11 mouse cellular contexts compared by ENCODE assay signal in the genomic region with DNA sequence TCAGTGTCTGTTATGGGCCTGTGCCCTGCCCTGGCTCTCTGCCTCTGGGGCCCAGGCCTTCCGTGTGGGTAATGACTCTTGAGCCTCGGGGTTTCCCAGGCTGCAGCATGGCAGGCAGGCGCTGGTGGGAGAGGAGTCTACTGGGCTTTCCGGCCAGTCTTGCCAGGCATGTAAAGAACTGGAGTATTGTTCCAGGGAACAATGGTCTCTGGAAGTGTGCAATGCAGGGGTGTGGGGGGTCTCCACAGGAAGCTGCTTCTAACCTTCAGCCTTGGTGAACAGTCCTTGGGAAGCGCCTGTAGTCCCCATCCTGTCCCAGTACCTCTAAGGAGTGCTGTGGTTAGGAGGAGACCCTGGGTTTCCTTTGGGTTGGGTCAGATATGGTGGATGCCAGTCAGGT. TPM values are rescaled to one million over a fixed set of nuclear protein-coding genes. Genes with fewer than 3 reads are reported as not detected.
DNase-seq lines count a peak whose midpoint lies in the region; ATAC-seq and TF ChIP-seq lines count a peak whose summit lies in the region.
"Had no signal": no experiment of that assay in that cellular context is flagged by ENCODE, and none has a peak within 500 bp of the region (broad histone marks: within the 10 kb centered on the region; RNA-seq: fewer than 3 reads in every experiment).

No protein-coding gene starts in this region.

- H3K4me3 ChIP-seq in heart, adult 2 months: peak overlapping the region; percentile 77
- H3K4me3 ChIP-seq in embryonic facial prominence, embryonic 15.5 days (replicated peaks): peak overlapping the region; percentile 68
- peak overlapping the region; percentile 52 for H3K4me3 ChIP-seq in hindbrain, embryonic 15.5 days
- peak overlapping the region; percentile 62 for H3K4me3 ChIP-seq in midbrain, embryonic 12.5 days

- peak overlapping the region; percentile 93 for H3K27ac ChIP-seq in heart, adult 2 months
- peak overlapping the region; percentile 87; the same call in 1 of the 2 replicates for H3K27ac ChIP-seq in embryonic facial prominence, embryonic 15.5 days (replicated peaks)
- H3K27ac ChIP-seq in hindbrain, embryonic 15.5 days (replicated peaks): no peak overlapping the region
- peak overlapping the region; percentile 82 for H3K27ac ChIP-seq in midbrain, embryonic 12.5 days (replicated peaks)

- DNase-seq in heart, adult 2 months: peak in 1 of 2 experiments; percentile 37
- no peak for DNase-seq in heart, adult 8-10 months (ENCODE audit: low spot score)
- DNase-seq in retina, embryonic 14.5 days (ENCODE audit: low spot score): no peak
- DNase-seq in right cerebral cortex, postnatal 14 days: no peak
- DNase-seq in cerebellum, adult 11-12 months: no peak
- DNase-seq: adrenal gland, postnatal 36 days; thymus, adult 18-20 months had no signal

- no peaks in the 10 kb centered on the region for H3K9me3 ChIP-seq in embryonic facial prominence, embryonic 15.5 days (replicated peaks)
- no peaks in the 10 kb centered on the region for H3K9me3 ChIP-seq in hindbrain, embryonic 15.5 days
- no peaks in the 10 kb centered on the region for H3K9me3 ChIP-seq in midbrain, embryonic 12.5 days

- H3K4me1 ChIP-seq in heart, adult 2 months (ENCODE audit: control insufficient read depth, insufficient read depth, low read length): peaks cover 7% of the 10 kb centered on the region
- peaks cover 90% of the 10 kb centered on the region for H3K4me1 ChIP-seq in embryonic facial prominence, embryonic 15.5 days
- peaks cover 70% of the 10 kb centered on the region for H3K4me1 ChIP-seq in hindbrain, embryonic 15.5 days (replicated peaks)
- H3K4me1 ChIP-seq in midbrain, embryonic 12.5 days: peaks cover 86% of the 10 kb centered on the region

- intact Hi-C loops in heart, adult 2 months (cut with DNase I): loop anchor here (1.0 to 10.0 kb wide), 5 partner anchors 21 to 200 kb away; no protein-coding TSS in a partner anchor

- ATAC-seq in embryonic facial prominence, embryonic 15.5 days (ENCODE audit: insufficient number of reproducible peaks, low FRiP score, low TSS enrichment, low read depth): no peak
- no peak for ATAC-seq in hindbrain, embryonic 15.5 days (ENCODE audit: low FRiP score, low read depth)
- no peak for ATAC-seq in midbrain, embryonic 12.5 days (ENCODE audit: low FRiP score, low read depth)

- TF ChIP-seq CTCF in heart, adult 2 months (IDR thresholded peaks at IDR 0.05): no peak

- WGBS in heart, adult 2 months: 29% methylated on average over 5 of the region's 5 CpGs
- 21% methylated on average over 5 of the region's 5 CpGs for WGBS in embryonic facial prominence, embryonic 15.5 days
- WGBS in hindbrain, embryonic 15.5 days: 39% methylated on average over 5 of the region's 5 CpGs
- WGBS in midbrain, embryonic 12.5 days: 22% methylated on average over 5 of the region's 5 CpGs

- 0 out of 2 replicates have a peak, but pooled peaks have one; percentile 31 for TF ChIP-seq EP300 in heart, adult 2 months (IDR thresholded peaks at IDR 0.05; ENCODE audit: insufficient read depth, low read depth, low read length)

- H3K79me2 ChIP-seq in heart, adult 2 months (replicated peaks; ENCODE audit: control insufficient read depth, insufficient read depth, low read length): 0 out of 2 replicates have a peak, but pooled peaks cover 1% of the 10 kb centered on the region

- no peaks in the 10 kb centered on the region for H3K36me3 ChIP-seq in heart, adult 2 months (ENCODE audit: control insufficient read depth, insufficient read depth, low read length)
- H3K36me3 ChIP-seq in embryonic facial prominence, embryonic 15.5 days: no peaks in the 10 kb centered on the region
- no peaks in the 10 kb centered on the region for H3K36me3 ChIP-seq in hindbrain, embryonic 15.5 days
- H3K36me3 ChIP-seq in midbrain, embryonic 12.5 days: no peaks in the 10 kb centered on the region

- H3K27me3 ChIP-seq in heart, adult 2 months (ENCODE audit: control insufficient read depth, insufficient read depth, low read length): peaks cover 8% of the 10 kb centered on the region; the same call in 1 of the 2 replicates
- peaks cover 28% of the 10 kb centered on the region for H3K27me3 ChIP-seq in embryonic facial prominence, embryonic 15.5 days
- H3K27me3 ChIP-seq in hindbrain, embryonic 15.5 days: peaks cover 44% of the 10 kb centered on the region
- peaks cover 93% of the 10 kb centered on the region for H3K27me3 ChIP-seq in midbrain, embryonic 12.5 days

- H3K9ac ChIP-seq in heart, adult 2 months (ENCODE audit: low read depth, low read length): peak overlapping the region; percentile 98
- peak overlapping the region; percentile 60 for H3K9ac ChIP-seq in embryonic facial prominence, embryonic 15.5 days
- H3K9ac ChIP-seq in hindbrain, embryonic 15.5 days: peak overlapping the region; percentile 23; the same call in 1 of the 2 replicates
- H3K9ac ChIP-seq in midbrain, embryonic 12.5 days (replicated peaks): peak overlapping the region; percentile 77

- H3K4me2 ChIP-seq in embryonic facial prominence, embryonic 15.5 days (replicated peaks): peak overlapping the region; percentile 92
- peak overlapping the region; percentile 89 for H3K4me2 ChIP-seq in hindbrain, embryonic 15.5 days
- peak overlapping the region; percentile 79 for H3K4me2 ChIP-seq in midbrain, embryonic 12.5 days (replicated peaks)

- TF ChIP-seq POLR2A in heart, adult 2 months (IDR thresholded peaks at IDR 0.05; ENCODE audit: insufficient read depth, low read depth, low read length): 0 out of 2 replicates have a peak, but pooled peaks have one; percentile 35

RNA-seq across cellular contexts. Expression of gene Kif26a, which starts 1.4 kb away (rescaled TPM):
- total RNA-seq in heart, adult 2 months (2021): 10 to 100 TPM; 10.7 to 12.0 TPM
- 7.3 and 8.2 TPM in 2 replicates for polyA plus RNA-seq in heart, adult 2 months (2012; rRNA removed)
- 10 to 100 TPM in 3 of 4 experiments, 1 to 10 TPM in 1; 9.2 to 13.4 (median 12.3) TPM for total RNA-seq in heart, adult 8-10 months (2022)
- polyA plus RNA-seq in embryonic facial prominence, embryonic 15.5 days (2015; fragmentation: Nextera tagmentation; extraction: Ambion mirVana): 7.9 and 9.5 TPM in 2 replicates
- polyA plus RNA-seq in hindbrain, embryonic 15.5 days (2015; fragmentation: Nextera tagmentation; extraction: Ambion mirVana): 4.3 and 4.9 TPM in 2 replicates
- 10.0 and 10.1 TPM in 2 replicates for polyA plus RNA-seq in midbrain, embryonic 12.5 days (2016; fragmentation: Nextera tagmentation; extraction: Ambion mirVana)
- total RNA-seq: megakaryocyte-erythroid progenitor cell, adult 5-6 weeks had no signal

RNA-seq across cellular contexts. Expression of gene Aspg, which starts 40.9 kb away (rescaled TPM):
- total RNA-seq in heart, adult 2 months (2021): under 1 TPM; 0.55 to 0.61 TPM
- 4.4 and 11.1 TPM in 2 replicates for polyA plus RNA-seq in heart, adult 2 months (2012; rRNA removed)
- under 1 TPM in 2 of 4 experiments, not detected in 2; 0.44 to 0.62 TPM for total RNA-seq in heart, adult 8-10 months (2022)
- polyA plus RNA-seq in embryonic facial prominence, embryonic 15.5 days (2015; fragmentation: Nextera tagmentation; extraction: Ambion mirVana): 4.8 and 6.2 TPM in 2 replicates
- polyA plus RNA-seq in hindbrain, embryonic 15.5 days (2015; fragmentation: Nextera tagmentation; extraction: Ambion mirVana): 0.86 and 1.0 TPM in 2 replicates
- polyA plus RNA-seq in midbrain, embryonic 12.5 days (2016; fragmentation: Nextera tagmentation; extraction: Ambion mirVana): 0.51 and 0.56 TPM in 2 replicates
- total RNA-seq: megakaryocyte-erythroid progenitor cell, adult 5-6 weeks had no signal

Comparison
In these comparisons a context has a peak if more than half of its experiments do, and no peak if none do; other contexts are left out.
1. H3K9ac ChIP-seq: peak in every context shown above with its lines; median percentile 98 in heart, adult 2 months; 77 in midbrain, embryonic 12.5 days; 60 in embryonic facial prominence, embryonic 15.5 days; 23 in hindbrain, embryonic 15.5 days.